8 mouse cellular contexts compared by ENCODE assay signal in the genomic region with DNA sequence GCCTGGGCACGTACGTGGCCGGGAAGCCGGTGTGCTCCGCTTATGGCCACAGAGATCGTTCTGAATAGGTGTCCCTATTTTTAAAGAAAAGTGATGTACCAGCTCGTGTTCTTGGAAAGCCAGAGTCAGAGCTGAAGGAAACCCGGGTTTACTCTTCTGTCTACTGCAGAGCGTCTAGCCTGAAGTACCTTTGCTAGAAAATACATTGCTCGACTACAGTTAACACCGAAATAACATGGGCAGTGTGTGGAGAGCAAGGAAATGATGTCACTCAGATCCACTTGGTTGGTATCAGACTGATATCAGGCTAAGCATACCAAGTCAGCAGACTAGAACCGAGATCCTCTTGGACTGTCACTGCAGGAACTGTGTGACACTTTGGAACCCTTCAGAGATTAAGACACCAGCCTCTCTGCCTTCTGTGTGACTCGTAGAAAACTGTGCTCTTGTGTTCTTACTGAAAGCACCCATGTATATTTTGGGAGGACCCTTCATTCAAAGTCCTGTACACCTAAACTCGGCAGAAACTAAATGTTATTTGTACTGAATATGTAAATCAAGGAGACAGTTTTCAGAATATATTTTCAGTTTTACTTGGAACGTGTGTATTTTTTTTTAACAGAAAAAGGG. TPM values are rescaled to one million over a fixed set of nuclear protein-coding genes. Genes with fewer than 3 reads are reported as not detected.
DNase-seq lines count a peak whose midpoint lies in the region; ATAC-seq and TF ChIP-seq lines count a peak whose summit lies in the region.

No protein-coding gene starts in this region.

- H3K27me3 ChIP-seq in lung, embryonic 14.5 days (ENCODE audit: insufficient read depth, low read length) = peaks cover 29% of the 10 kb centered on the region
- H3K27me3 ChIP-seq in heart, embryonic 14.5 days (ENCODE audit: control insufficient read depth, insufficient read depth, low read length) = peaks cover 35% of the 10 kb centered on the region
- H3K27me3 ChIP-seq in liver, embryonic 13.5 days = peaks cover 30% of the 10 kb centered on the region

- ATAC-seq in lung, embryonic 14.5 days (ENCODE audit: insufficient read depth) = peak; percentile 25; the same call in 1 of the 2 replicates
- ATAC-seq in heart, embryonic 14.5 days (ENCODE audit: insufficient number of reproducible peaks, insufficient read depth, low FRiP score, low read depth) = peak; percentile 28
- peak; percentile 77 for ATAC-seq in liver, embryonic 13.5 days (ENCODE audit: low read depth)

- H3K9ac ChIP-seq in lung, embryonic 14.5 days = peak overlapping the region; percentile 94
- peak overlapping the region; percentile 96 for H3K9ac ChIP-seq in heart, embryonic 14.5 days (ENCODE audit: low read length)
- H3K9ac ChIP-seq in liver, embryonic 13.5 days = peak overlapping the region; percentile 92

- no peak for DNase-seq in lung, embryonic 14.5 days
- no peak for DNase-seq in lung, postnatal 4 days
- peak; percentile 33 for DNase-seq in liver, embryonic 13.5 days
- DNase-seq in layer of hippocampus, postnatal 14 days (ENCODE audit: low spot score in 2 of 2) = no peak
- DNase-seq in cerebellum, adult 11-12 months = no peak

- no peaks in the 10 kb centered on the region; the same call in 1 of the 2 replicates for H3K4me1 ChIP-seq in lung, embryonic 14.5 days (ENCODE audit: insufficient read depth)
- no peaks in the 10 kb centered on the region for H3K4me1 ChIP-seq in brown adipose tissue, adult 24 weeks (ENCODE audit: control insufficient read depth, insufficient read depth, insufficient read length, low read length)
- peaks cover 0 to 7% of the 10 kb centered on the region in 2 experiments; a peak in 2 of 4 replicates for H3K4me1 ChIP-seq in heart, embryonic 14.5 days (ENCODE audit: control insufficient read depth in 2 of 2, insufficient read depth in 2 of 2, low read length in 2 of 2)
- peaks cover 16% of the 10 kb centered on the region for H3K4me1 ChIP-seq in liver, embryonic 13.5 days (replicated peaks)
- H3K4me1 ChIP-seq in olfactory bulb, adult 2 months (ENCODE audit: control insufficient read depth, insufficient read depth, low read length) = no peaks in the 10 kb centered on the region

- peak overlapping the region; percentile 87 for H3K4me3 ChIP-seq in lung, embryonic 14.5 days (ENCODE audit: low read depth, low read length)
- H3K4me3 ChIP-seq in brown adipose tissue, adult 24 weeks (ENCODE audit: insufficient read depth, low read depth, low read length) = peak overlapping the region; percentile 93
- peak overlapping the region; percentile 73 to 81 for H3K4me3 ChIP-seq in heart, embryonic 14.5 days (ENCODE audit: control insufficient read depth in 1 of 2, insufficient read depth in 1 of 2, low read depth in 1 of 2, low read length in 2 of 2)
- peak overlapping the region; percentile 87 for H3K4me3 ChIP-seq in liver, embryonic 13.5 days (replicated peaks)
- peak overlapping the region; percentile 70 for H3K4me3 ChIP-seq in olfactory bulb, adult 2 months (ENCODE audit: insufficient read depth, low read depth, low read length)

- H3K27ac ChIP-seq in lung, embryonic 14.5 days (ENCODE audit: low read depth) = peak overlapping the region; percentile 93
- H3K27ac ChIP-seq in brown adipose tissue, adult 24 weeks (replicated peaks; ENCODE audit: low read depth, low read length) = peak overlapping the region; percentile 91
- H3K27ac ChIP-seq in heart, embryonic 14.5 days (replicated peaks in 1 of 2; ENCODE audit: control insufficient read depth in 1 of 2, insufficient read depth in 1 of 2, low read depth in 2 of 2, low read length in 2 of 2) = peak overlapping the region; percentile 90 to 95
- peak overlapping the region; percentile 93 for H3K27ac ChIP-seq in liver, embryonic 13.5 days
- H3K27ac ChIP-seq in olfactory bulb, adult 2 months (ENCODE audit: insufficient read depth, low read depth, low read length) = no peak overlapping the region

- 2% methylated on average over 15 of the region's 15 CpGs for WGBS in lung, embryonic 14.5 days
- WGBS in heart, embryonic 14.5 days = 2% methylated on average over 15 of the region's 15 CpGs
- WGBS in liver, embryonic 13.5 days (ENCODE audit: insufficient replicate concordance) = 2% methylated on average over 15 of the region's 15 CpGs
- WGBS in olfactory bulb, adult 2 months = under 1% methylated on average over 15 of the region's 15 CpGs

- peak overlapping the region; percentile 88 for H3K4me2 ChIP-seq in lung, embryonic 14.5 days
- H3K4me2 ChIP-seq in heart, embryonic 14.5 days (ENCODE audit: low read length) = peak overlapping the region; percentile 83
- peak overlapping the region; percentile 66 for H3K4me2 ChIP-seq in liver, embryonic 13.5 days

- TF ChIP-seq CTCF in lung, embryonic 14.5 days (IDR thresholded peaks at IDR 0.05; ENCODE audit: low read depth) = no peak
- TF ChIP-seq CTCF in olfactory bulb, adult 2 months (IDR thresholded peaks at IDR 0.05; ENCODE audit: insufficient read depth, low read depth, low read length) = no peak

- no peak for TF ChIP-seq POLR2A in olfactory bulb, adult 2 months (IDR thresholded peaks at IDR 0.05; ENCODE audit: insufficient read depth, low read depth, low read length)

- H3K9me3 ChIP-seq in lung, embryonic 14.5 days (ENCODE audit: low read depth, low read length) = peaks cover 10% of the 10 kb centered on the region
- H3K9me3 ChIP-seq in heart, embryonic 14.5 days (ENCODE audit: control insufficient read depth, low read length) = no peaks in the 10 kb centered on the region
- H3K9me3 ChIP-seq in liver, embryonic 13.5 days (replicated peaks) = no peaks in the 10 kb centered on the region; the same call in 1 of the 2 replicates

- H3K36me3 ChIP-seq in lung, embryonic 14.5 days (ENCODE audit: insufficient read depth) = peaks cover 29% of the 10 kb centered on the region
- peaks cover 33% of the 10 kb centered on the region for H3K36me3 ChIP-seq in heart, embryonic 14.5 days (ENCODE audit: control insufficient read depth, insufficient read depth, low read length)
- peaks cover 26% of the 10 kb centered on the region for H3K36me3 ChIP-seq in liver, embryonic 13.5 days

RNA-seq across cellular contexts. Expression of a gene that starts 0.9 kb away (rescaled TPM):
- 99.2 and 104 TPM in 2 replicates for polyA plus RNA-seq in lung, embryonic 14.5 days (2014; fragmentation: Nextera tagmentation; extraction: Ambion mirVana)
- polyA plus RNA-seq in brown adipose tissue, adult 24 weeks (2012; ENCODE audit: insufficient read depth, insufficient read length, missing spikeins) = 69.3 and 71.2 TPM in 2 replicates
- 68.0 and 69.4 TPM in 2 replicates for polyA plus RNA-seq in heart, embryonic 14.5 days (2014; fragmentation: Nextera tagmentation; extraction: Ambion mirVana)
- polyA plus RNA-seq in liver, embryonic 13.5 days (2015; fragmentation: Nextera tagmentation; extraction: Ambion mirVana) = 63.5 and 74.4 TPM in 2 replicates
- polyA plus RNA-seq in olfactory bulb, adult 2 months (2012; ENCODE audit: insufficient read depth, insufficient read length, low replicate concordance, missing spikeins) = 253 TPM in 1 of 2 replicates, not detected in the other
- 100 to 1,000 TPM; 133 to 144 TPM for total RNA-seq in layer of hippocampus, postnatal 14 days (2021)

RNA-seq across cellular contexts. Expression of a gene that starts 31.8 kb away (rescaled TPM):
- polyA plus RNA-seq in lung, embryonic 14.5 days (2014; fragmentation: Nextera tagmentation; extraction: Ambion mirVana) = 9.6 and 10.3 TPM in 2 replicates
- polyA plus RNA-seq in brown adipose tissue, adult 24 weeks (2012; ENCODE audit: insufficient read depth, insufficient read length, missing spikeins) = 110 and 119 TPM in 2 replicates
- polyA plus RNA-seq in heart, embryonic 14.5 days (2014; fragmentation: Nextera tagmentation; extraction: Ambion mirVana) = 2.5 and 3.4 TPM in 2 replicates
- polyA plus RNA-seq in liver, embryonic 13.5 days (2015; fragmentation: Nextera tagmentation; extraction: Ambion mirVana) = 5.2 and 5.3 TPM in 2 replicates
- not detected in 2 replicates for polyA plus RNA-seq in olfactory bulb, adult 2 months (2012; ENCODE audit: insufficient read depth, insufficient read length, low replicate concordance, missing spikeins)
- total RNA-seq in layer of hippocampus, postnatal 14 days (2021) = 1 to 10 TPM; 2.5 to 3.1 TPM

Comparison
In these comparisons a context has a peak if more than half of its experiments do, and no peak if none do; other contexts are left out.
1. ATAC-seq: peak in every context shown above with its lines; median percentile 77 in liver, embryonic 13.5 days; 28 in heart, embryonic 14.5 days; 25 in lung, embryonic 14.5 days.